Mouse (Mus musculus) kidney, embryonic 14.5 days (tissue): ENCODE results near the gene Zzz3. TPM values are rescaled to one million over a fixed set of nuclear protein-coding genes. Genes with fewer than 3 reads are reported as not detected.

ENCODE experiments used
- ATAC-seq: fragments of 200-750 bp; cut with Nextera tagmentation; 2 replicates; pipeline ENCODE4 v1.8.0; 2017; ENCODE audit warnings: moderate number of reproducible peaks, mild to moderate bottlenecking, moderate TSS enrichment, moderate library complexity; ENCODE audit not compliant: low FRiP score, low TSS enrichment
- H3K27ac ChIP-seq: fragments of 300-500 bp; sonication (generic); 2 replicates; pipeline ENCODE4 v1.5.1; 2014; ENCODE audit warnings: low read depth, mild to moderate bottlenecking, low read length, moderate library complexity, mixed read lengths
- H3K27me3 ChIP-seq: fragments of 300-500 bp; sonication (generic); 2 replicates; pipeline ENCODE4 v1.6.1; 2014; ENCODE audit warnings: mild to moderate bottlenecking, low read length; ENCODE audit not compliant: control insufficient read depth, insufficient read depth
- H3K36me3 ChIP-seq: fragments of 300-500 bp; sonication (generic); 2 replicates; pipeline ENCODE4 v1.6.1; 2014; ENCODE audit warnings: low read length, mixed read lengths; ENCODE audit not compliant: control insufficient read depth, insufficient read depth
- H3K4me1 ChIP-seq: fragments of 300-500 bp; sonication (generic); 2 replicates; pipeline ENCODE4 v1.6.1; 2014; ENCODE audit warnings: low read length, mixed read lengths; ENCODE audit not compliant: control insufficient read depth, insufficient read depth
- H3K4me2 ChIP-seq: fragments of 300-500 bp; sonication (generic); replicated peaks from 2 replicates; pipeline ENCODE4 v1.6.1; 2014; ENCODE audit warnings: low read depth, mild to moderate bottlenecking, low read length
- H3K4me3 ChIP-seq: fragments of 300-500 bp; sonication (generic); 2 replicates; pipeline ENCODE4 v1.5.1; 2014; ENCODE audit warnings: mild to moderate bottlenecking, low read length
- H3K9ac ChIP-seq: fragments of 300-500 bp; sonication (generic); 2 replicates; pipeline ENCODE4 v1.6.1; 2014; ENCODE audit warnings: low read depth, mild to moderate bottlenecking, low read length, moderate library complexity
- H3K9me3 ChIP-seq: fragments of 300-500 bp; sonication (generic); 2 replicates; pipeline ENCODE4 v1.6.1; 2016; ENCODE audit warnings: low read length; ENCODE audit not compliant: control insufficient read depth
- WGBS: fragments of 180-500 bp; shearing (Covaris S2); extraction: QIAGEN DNeasy Blood & Tissue Kit; methylation state at CpG from one replicate; pipeline ENCODE4 v1.1.7; 2014; 5-methylcytosine and 5-hydroxymethylcytosine counted together
- polyA plus RNA-seq: library from polyadenylated mRNA; unstranded; fragments of >200 nt; fragmentation: Nextera tagmentation; extraction: Ambion mirVana; gene quantifications from 2 replicates; pipeline ENCODE4 v1.2.1, GENCODE M21; 2014

Zzz3 gene
- polyA plus RNA-seq, 1 experiment from 2014 or later = 70.8 TPM

- Histone ChIP-seq H3K9ac (no peak overlapping the region), H3K9me3 (no peaks in the 10 kb centered on the region), H3K4me1 (peaks cover 12% of the 10 kb centered on the region; the same call in 1 of the 2 replicates), H3K36me3 (no peaks in the 10 kb centered on the region), H3K27ac (no peak overlapping the region), H3K4me3 (no peak overlapping the region), H3K27me3 (no peaks in the 10 kb centered on the region), H3K4me2 (no peak overlapping the region)
- no peak for ATAC-seq
- WGBS = 85% methylated on average over 4 of the region's 4 CpGs
These were observed 17.1 kb downstream of the Zzz3 start for GRCm38 (mm10) chr3:152412362-152412761.

GRCm38 (mm10) chr3:152428925-152429324 is 33.7 kb downstream of the Zzz3 start:
- Histone ChIP-seq H3K36me3 (peaks cover 20% of the 10 kb centered on the region), H3K27ac (no peak overlapping the region), H3K4me3 (no peak overlapping the region), H3K9me3 (no peaks in the 10 kb centered on the region), H3K9ac (no peak overlapping the region), H3K27me3 (no peaks in the 10 kb centered on the region), H3K4me1 (no peaks in the 10 kb centered on the region), H3K4me2 (no peak overlapping the region)
- 93% methylated on average over 8 of the region's 8 CpGs for WGBS
- ATAC-seq = no peak

- Histone ChIP-seq H3K27ac (no peak overlapping the region), H3K36me3 (peaks cover 13% of the 10 kb centered on the region), H3K9ac (no peak overlapping the region), H3K27me3 (no peaks in the 10 kb centered on the region), H3K4me1 (no peaks in the 10 kb centered on the region), H3K4me2 (no peak overlapping the region), H3K4me3 (no peak overlapping the region), H3K9me3 (no peaks in the 10 kb centered on the region)
- ATAC-seq = no peak
- WGBS = 95% methylated on average over 7 of the region's 7 CpGs
These were observed 37.4 kb downstream of the Zzz3 start for GRCm38 (mm10) chr3:152432677-152433076.

GRCm38 (mm10) chr3:152435590-152435989 is 40.3 kb downstream of the Zzz3 start:
- H3K36me3 ChIP-seq = no peaks in the 10 kb centered on the region; the same call in 1 of the 2 replicates
- ATAC-seq = no peak

GRCm38 (mm10) chr3:152438068-152438467 is 42.8 kb downstream of the Zzz3 start:
- 93% methylated on average over 7 of the region's 7 CpGs for WGBS
- Histone ChIP-seq H3K36me3 (peaks cover 2% of the 10 kb centered on the region; the same call in 1 of the 2 replicates), H3K27me3 (no peaks in the 10 kb centered on the region), H3K9me3 (no peaks in the 10 kb centered on the region), H3K4me2 (no peak overlapping the region), H3K27ac (no peak overlapping the region), H3K4me3 (no peak overlapping the region), H3K9ac (no peak overlapping the region), H3K4me1 (no peaks in the 10 kb centered on the region)
- no peak for ATAC-seq

More at GRCm38 (mm10) chr3:152435590-152435989, 40.3 kb downstream of the Zzz3 start:
- no peaks in the 10 kb centered on the region for H3K27me3 ChIP-seq
- H3K27ac ChIP-seq = no peak overlapping the region
- no peaks in the 10 kb centered on the region for H3K9me3 ChIP-seq
- H3K4me2 ChIP-seq = no peak overlapping the region
- H3K4me3 ChIP-seq = no peak overlapping the region
- no peak overlapping the region for H3K9ac ChIP-seq
- H3K4me1 ChIP-seq = no peaks in the 10 kb centered on the region

- H3K27me3 ChIP-seq = no peaks in the 10 kb centered on the region
- peaks cover 7% of the 10 kb centered on the region; the same call in 1 of the 2 replicates for H3K36me3 ChIP-seq
- no peaks in the 10 kb centered on the region for H3K9me3 ChIP-seq
- no peak overlapping the region for H3K4me3 ChIP-seq
- WGBS = 92% methylated on average over 4 of the region's 4 CpGs
- no peak for ATAC-seq
- no peak overlapping the region for H3K4me2 ChIP-seq
- no peak overlapping the region for H3K9ac ChIP-seq
- H3K27ac ChIP-seq = no peak overlapping the region
- H3K4me1 ChIP-seq = no peaks in the 10 kb centered on the region
These were observed 47.5 kb downstream of the Zzz3 start for GRCm38 (mm10) chr3:152442795-152443194.

- Histone ChIP-seq H3K36me3 (peaks cover 17% of the 10 kb centered on the region), H3K27ac (no peak overlapping the region), H3K9ac (no peak overlapping the region), H3K4me1 (no peaks in the 10 kb centered on the region), H3K4me3 (no peak overlapping the region), H3K4me2 (no peak overlapping the region), H3K27me3 (no peaks in the 10 kb centered on the region), H3K9me3 (no peaks in the 10 kb centered on the region)
- WGBS = 71% methylated on average over 3 of the region's 3 CpGs
- ATAC-seq = no peak
These were observed 48.8 kb downstream of the Zzz3 start for GRCm38 (mm10) chr3:152444114-152444513.

- H3K4me1 ChIP-seq = no peaks in the 10 kb centered on the region
- no peaks in the 10 kb centered on the region for H3K27me3 ChIP-seq
- peaks cover 41% of the 10 kb centered on the region for H3K36me3 ChIP-seq
- no peak for ATAC-seq
- no peak overlapping the region for H3K9ac ChIP-seq
- H3K4me2 ChIP-seq = no peak overlapping the region
- no peak overlapping the region for H3K4me3 ChIP-seq
- no peak overlapping the region for H3K27ac ChIP-seq
- no peaks in the 10 kb centered on the region for H3K9me3 ChIP-seq
- 93% methylated on average over 1 of the region's 1 CpGs for WGBS
These were observed 51.7 kb downstream of the Zzz3 start for GRCm38 (mm10) chr3:152446966-152447365.

- Histone ChIP-seq H3K4me1 (no peaks in the 10 kb centered on the region), H3K9ac (no peak overlapping the region), H3K27ac (no peak overlapping the region), H3K4me3 (no peak overlapping the region), H3K27me3 (no peaks in the 10 kb centered on the region), H3K36me3 (peaks cover 83% of the 10 kb centered on the region), H3K4me2 (no peak overlapping the region), H3K9me3 (no peaks in the 10 kb centered on the region)
- 80% methylated on average over 2 of the region's 4 CpGs for WGBS
- no peak for ATAC-seq
These were observed 57.9 kb downstream of the Zzz3 start for GRCm38 (mm10) chr3:152453163-152453562.
